Mouse (Mus musculus): Measurements from ENCODE around the gene Ascl4. TPM values are rescaled to one million over a fixed set of nuclear protein-coding genes. Genes with fewer than 3 reads are reported as not detected.
A peak's percentile ranks its signal among the peaks of the same experiment; 100 is the strongest.

Gene Ascl4
- total RNA-seq (2021): under 1 TPM; 0.54 to 0.82 TPM
- long read RNA-seq: 0 reads

GRCm38 (mm10) chr10:85927676-85928445, at the start of gene Ascl4:
TSS of gene Ascl4 (plus strand) at chr10:85927681.
- peak in 1 of 2 experiments; percentile 12 for DNase-seq (ENCODE audit: low spot score in 2 of 2)

- DNase-seq (ENCODE audit: low spot score in 2 of 2): no peak
These were observed 47.5 kb upstream of the Ascl4 start for GRCm38 (mm10) chr10:85879886-85880486.

GRCm38 (mm10) chr10:85916498-85917309, 10.8 kb upstream of the Ascl4 start, which contains the start of gene Prdm4:
TSS of gene Prdm4 (minus strand) at chr10:85917142.
- DNase-seq (ENCODE audit: low spot score in 2 of 2): peak; percentile 93 to 96

- peak; percentile 75 to 81 for DNase-seq (ENCODE audit: low spot score in 2 of 2)
These were observed 1.2 kb downstream of the Ascl4 start for GRCm38 (mm10) chr10:85928499-85929207.

- peak; percentile 8 to 12 for DNase-seq (ENCODE audit: low spot score in 2 of 2)
These were observed 1.7 kb downstream of the Ascl4 start for GRCm38 (mm10) chr10:85929208-85929591.

- DNase-seq (ENCODE audit: low spot score in 2 of 2): no peak
These were observed 2.5 kb downstream of the Ascl4 start for GRCm38 (mm10) chr10:85929962-85930361.

GRCm38 (mm10) chr10:85936280-85936965, 8.9 kb downstream of the Ascl4 start:
- DNase-seq (ENCODE audit: low spot score in 2 of 2): no peak

- DNase-seq (ENCODE audit: low spot score in 2 of 2): no peak
These were observed 21.2 kb downstream of the Ascl4 start for GRCm38 (mm10) chr10:85948483-85949196.

- no peak for DNase-seq (ENCODE audit: low spot score in 2 of 2)
These were observed 24.4 kb downstream of the Ascl4 start for GRCm38 (mm10) chr10:85951765-85952443.

GRCm38 (mm10) chr10:85953401-85953800, 25.9 kb downstream of the Ascl4 start:
- DNase-seq (ENCODE audit: low spot score in 2 of 2): no peak

GRCm38 (mm10) chr10:85954429-85954828, 26.9 kb downstream of the Ascl4 start:
- no peak for DNase-seq (ENCODE audit: low spot score in 2 of 2)

GRCm38 (mm10) chr10:85956871-85957419, 29.5 kb downstream of the Ascl4 start:
- no peak for DNase-seq (ENCODE audit: low spot score in 2 of 2)

GRCm38 (mm10) chr10:85957464-85957950, 30.0 kb downstream of the Ascl4 start, which contains the start of gene Rtcb:
TSS of gene Rtcb (minus strand) at chr10:85957823.
- DNase-seq (ENCODE audit: low spot score in 2 of 2): peak; percentile 99

GRCm38 (mm10) chr10:85962897-85963296, 35.4 kb downstream of the Ascl4 start:
- DNase-seq (ENCODE audit: low spot score in 2 of 2): no peak

- no peak for DNase-seq (ENCODE audit: low spot score in 2 of 2)
These were observed 36.8 kb downstream of the Ascl4 start for GRCm38 (mm10) chr10:85964316-85964715.

- DNase-seq (ENCODE audit: low spot score in 2 of 2): no peak
These were observed 39.0 kb downstream of the Ascl4 start for GRCm38 (mm10) chr10:85966476-85966875.

GRCm38 (mm10) chr10:85967411-85968156, 40.1 kb downstream of the Ascl4 start:
- DNase-seq (ENCODE audit: low spot score in 2 of 2): no peak

GRCm38 (mm10) chr10:85968157-85968634, 40.7 kb downstream of the Ascl4 start:
- DNase-seq (ENCODE audit: low spot score in 2 of 2): peak; percentile 93
